Mouse (Mus musculus) heart, postnatal 14 days (tissue): ENCODE data around the gene Gramd2. TPM values are rescaled to one million over a fixed set of nuclear protein-coding genes. Genes with fewer than 3 reads are reported as not detected.

Source experiments
- DNase-seq, 2 experiments: peaks; one replicate each; pipeline ENCODE4 v3.0.0; 2021 to 2022
- intact Hi-C: fragments of 180-260 bp; cut with DNase I; formaldehyde crosslinking; loops from one replicate; pipeline ENCODE4 v1.15.1; 2025
- total RNA-seq, 2 experiments: library from RNA; stranded (reverse); gene quantifications; 2 replicates each; pipeline ENCODE4 v1.2.3; 2021

Gramd2 gene
- total RNA-seq, 2 experiments from 2014 or later = 0.05 to 0.19 TPM

DNA sequence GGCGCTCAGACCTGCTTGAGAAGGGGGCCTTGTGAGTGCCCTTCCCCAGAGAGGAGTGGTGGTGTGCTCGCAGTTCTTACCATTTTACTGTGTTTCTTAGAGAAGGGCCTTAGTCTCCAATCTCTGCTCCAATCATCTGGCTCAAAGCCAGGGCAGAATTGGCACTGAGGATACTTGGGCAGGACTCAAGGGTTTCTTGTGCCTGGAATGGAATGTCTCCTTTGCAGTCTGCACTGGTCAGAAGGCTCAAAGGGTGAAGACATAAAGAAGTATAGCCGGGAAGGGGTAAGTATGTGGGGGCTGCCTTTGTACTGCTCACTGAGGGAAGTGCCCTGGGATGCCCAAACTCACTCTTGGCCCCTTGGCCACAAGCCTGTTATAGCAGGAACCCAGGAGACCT, 29.3 kb downstream of the Gramd2 start:
- intact Hi-C loops = no loop called here
- no peak for DNase-seq

DNA sequence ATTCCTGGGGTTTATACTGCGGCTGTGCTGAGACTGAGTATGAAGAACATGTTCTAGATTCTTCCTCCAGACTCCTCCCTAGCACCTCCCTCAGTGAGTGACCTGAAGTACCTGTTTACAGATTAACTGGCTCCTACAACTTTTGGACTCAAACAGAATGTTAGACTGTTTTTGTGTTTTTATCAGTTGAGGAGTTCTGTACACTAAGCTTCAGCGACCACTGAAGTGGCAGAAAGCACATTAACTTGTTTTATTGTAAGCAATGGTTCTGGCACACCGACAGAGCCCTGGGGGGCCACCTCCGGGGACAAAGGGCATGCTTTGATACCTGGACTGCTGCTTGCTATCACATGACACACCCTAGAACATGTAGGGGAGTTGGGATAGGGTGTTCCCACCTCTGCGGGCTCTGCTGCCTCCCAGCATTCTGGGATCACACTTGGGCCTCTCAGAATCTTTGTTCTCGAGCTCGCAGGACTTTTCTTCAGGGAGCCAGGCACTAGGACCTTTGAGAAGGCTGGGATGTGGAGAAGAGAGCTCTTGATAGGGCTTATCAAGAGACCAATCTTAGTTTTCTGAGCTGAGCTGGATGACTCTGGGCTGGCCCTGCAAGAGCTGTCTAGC, 36.4 kb downstream of the Gramd2 start:
- DNase-seq = no peak

DNA sequence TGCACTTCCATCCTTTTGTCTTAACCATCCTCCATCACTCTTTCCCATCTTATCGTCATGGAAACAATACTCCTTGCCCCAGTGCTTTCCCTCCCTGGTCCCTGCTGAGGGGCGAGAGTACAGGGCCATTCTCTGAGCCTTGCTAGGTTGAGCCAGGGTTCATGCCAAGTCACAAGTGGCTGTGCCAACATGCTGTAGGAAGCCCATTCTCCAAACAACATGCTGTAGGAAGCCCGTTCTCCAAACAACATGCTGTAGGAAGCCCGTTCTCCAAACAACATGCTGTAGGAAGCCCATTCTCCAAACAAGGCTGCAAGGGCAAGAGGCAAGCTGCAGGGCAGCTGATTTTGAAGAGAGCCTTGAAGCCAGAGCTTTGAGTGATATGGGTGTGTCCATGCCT, 38.3 kb downstream of the Gramd2 start:
- intact Hi-C loops = no loop called here
- DNase-seq = no peak

More for the DNA sequence above, 36.4 kb downstream of the Gramd2 start:
- intact Hi-C loops = no loop called here

DNA sequence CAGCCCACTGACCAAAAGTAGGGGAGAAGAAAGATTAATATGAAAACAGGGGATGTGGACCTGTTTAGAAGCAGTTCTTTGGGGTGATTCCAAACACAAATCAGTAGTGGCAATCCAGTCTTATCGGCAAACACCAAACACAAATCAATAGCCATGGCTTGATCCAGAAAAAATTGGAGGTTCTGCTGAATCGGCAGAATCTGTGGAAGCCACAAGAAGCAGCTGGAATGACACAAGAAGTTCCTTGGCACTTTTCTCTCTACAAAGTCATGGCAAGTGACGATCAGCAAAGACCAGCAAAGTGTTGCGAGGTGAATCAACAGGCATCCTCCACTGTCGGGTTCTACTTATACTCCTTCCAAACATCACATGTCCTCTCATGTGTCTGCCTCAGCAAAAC, 41.2 kb downstream of the Gramd2 start:
- DNase-seq = no peak
- intact Hi-C loops = loop anchor here (5.0 kb wide), 1 partner anchor 36 kb away; no protein-coding TSS in a partner anchor

DNA sequence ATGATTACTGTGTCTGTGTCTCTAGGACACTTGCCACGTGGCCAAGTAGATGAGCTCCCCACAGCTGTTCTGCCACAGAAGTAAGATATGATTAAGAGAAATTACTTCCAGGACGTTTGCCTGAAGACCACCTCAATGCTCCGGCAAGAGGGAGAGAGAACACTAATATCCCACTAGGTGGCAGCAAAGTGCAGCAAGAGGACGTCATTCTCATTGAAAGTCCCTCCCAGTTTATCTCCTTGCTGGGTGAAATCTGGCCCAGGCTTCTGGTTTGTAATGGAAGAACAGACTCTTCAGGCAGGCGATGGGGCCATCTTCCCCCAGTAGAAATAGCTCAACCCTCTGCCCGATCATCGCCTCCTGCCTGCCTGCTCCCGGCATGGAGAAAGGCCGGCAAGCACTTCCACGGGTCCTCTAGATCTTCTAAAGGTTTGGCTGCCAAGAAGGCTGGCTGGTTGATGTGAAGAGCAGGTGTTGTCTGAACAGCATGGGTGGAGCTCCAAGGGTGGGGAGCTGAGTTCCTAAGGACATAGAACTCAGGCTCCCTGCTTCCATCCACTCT, 43.2 kb downstream of the Gramd2 start:
- intact Hi-C loops = loop anchor here (2.0 to 5.0 kb wide), 2 partner anchors 34 to 234 kb away; no protein-coding TSS in a partner anchor
- DNase-seq = peak; percentile 65 to 80

DNA sequence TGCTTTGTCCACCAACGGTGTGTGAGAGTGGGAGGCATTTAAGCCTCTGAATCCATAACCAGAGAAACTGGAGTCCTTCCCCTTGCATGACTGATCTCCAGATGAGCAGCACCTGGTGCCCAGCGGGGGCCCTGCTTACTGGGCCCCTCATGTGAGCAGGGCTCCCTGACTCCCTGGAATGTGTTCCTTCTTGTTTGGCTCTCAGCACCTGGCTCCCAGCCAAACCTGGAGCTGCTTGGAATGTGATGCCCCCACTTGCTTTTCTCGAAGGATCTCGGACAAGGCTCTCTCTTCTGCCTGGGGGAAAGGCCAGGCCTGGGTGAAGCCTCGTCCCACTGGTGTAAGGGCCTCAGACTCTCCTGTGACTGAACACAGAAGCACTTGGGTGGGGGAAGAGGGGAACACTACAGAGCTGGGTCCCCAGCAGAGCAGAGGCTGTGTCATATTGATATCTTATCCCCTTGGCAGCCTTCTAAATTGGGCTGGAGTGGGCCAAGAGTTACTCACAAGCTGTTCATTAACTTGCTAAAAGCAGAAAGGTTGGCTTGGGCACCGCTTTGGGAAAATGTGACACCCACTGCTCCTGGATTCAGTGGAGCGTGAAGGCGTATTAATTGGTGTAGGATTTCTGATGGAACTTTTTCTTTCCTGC, 44.0 kb downstream of the Gramd2 start:
- DNase-seq = peak; percentile 16 to 20
- intact Hi-C loops = loop anchor here (2.0 to 5.0 kb wide), 2 partner anchors 33 to 233 kb away; no protein-coding TSS in a partner anchor

DNA sequence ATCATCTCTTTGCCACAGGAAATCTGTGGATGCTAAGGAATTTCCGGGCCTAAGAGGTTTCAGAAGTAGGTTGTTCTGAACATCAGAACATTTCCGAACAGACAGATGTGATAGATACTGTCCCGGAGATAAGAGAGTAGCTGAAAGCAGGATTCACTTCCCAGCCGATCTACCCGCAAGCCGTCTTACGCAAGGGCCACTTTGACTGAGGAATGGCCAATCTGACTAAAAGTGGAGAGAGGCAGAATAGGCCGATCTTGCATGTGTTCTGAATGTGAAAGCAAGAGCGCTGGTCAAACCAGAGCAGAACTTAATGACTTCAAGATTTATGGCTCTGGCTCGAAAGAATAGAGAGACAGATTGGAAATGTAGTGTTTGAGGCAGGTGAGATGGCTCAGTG, 45.6 kb downstream of the Gramd2 start:
- intact Hi-C loops = no loop called here
- no peak for DNase-seq

DNA sequence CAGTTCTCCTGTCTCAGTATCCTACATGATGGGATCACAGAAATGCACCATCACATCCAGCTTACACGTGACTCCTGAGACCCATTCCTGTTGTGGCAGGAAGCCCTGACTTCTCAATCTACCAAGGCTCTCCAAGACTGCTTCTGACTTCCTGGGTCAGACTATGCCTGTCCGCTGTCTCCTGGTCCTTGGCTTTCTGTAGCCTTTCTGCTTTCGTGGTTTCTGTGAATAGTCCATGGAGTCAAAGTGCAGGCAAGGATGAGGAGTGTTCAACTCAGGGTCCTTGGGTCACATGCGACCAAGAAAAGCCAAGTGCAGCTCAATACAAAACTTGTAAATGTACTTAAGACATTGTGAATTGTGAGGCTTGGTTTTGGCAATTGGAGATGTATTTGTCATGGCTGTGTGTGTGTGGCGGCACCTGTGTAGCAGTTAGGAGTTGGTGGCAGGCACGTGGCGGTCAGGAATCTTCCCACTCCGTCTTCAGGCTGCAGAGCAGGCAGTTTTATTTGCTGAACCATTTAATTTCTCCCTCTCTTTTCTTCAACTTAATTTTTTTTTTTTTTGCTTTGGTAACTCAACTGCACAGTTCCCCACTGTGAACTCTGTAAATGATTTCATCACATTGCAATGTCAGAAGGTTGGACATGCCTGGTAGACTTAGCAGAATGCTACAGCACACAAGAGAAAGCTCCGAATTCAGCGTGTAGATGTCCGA, 47.8 kb downstream of the Gramd2 start:
- intact Hi-C loops = no loop called here
- no peak for DNase-seq

DNA sequence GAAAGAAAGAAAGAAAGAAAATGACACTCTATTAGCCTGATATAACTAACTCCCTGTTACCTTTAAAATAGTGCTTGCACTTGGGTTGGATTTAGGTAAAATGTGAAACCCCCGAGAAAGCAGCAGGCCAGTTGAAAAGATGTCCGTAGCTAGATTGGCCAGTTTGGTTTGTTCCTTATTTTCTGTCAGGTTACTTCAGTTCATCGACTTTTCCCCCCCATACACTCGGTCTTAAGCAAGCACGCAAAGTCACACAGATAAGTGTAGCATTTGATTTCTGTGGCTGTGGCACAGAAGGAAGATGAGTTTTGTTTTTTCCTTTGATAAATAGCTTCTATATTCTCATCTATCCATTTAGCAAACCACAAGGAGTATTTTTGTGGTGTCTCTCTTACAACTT, 51.2 kb downstream of the Gramd2 start:
- no peak for DNase-seq
- intact Hi-C loops = no loop called here

DNA sequence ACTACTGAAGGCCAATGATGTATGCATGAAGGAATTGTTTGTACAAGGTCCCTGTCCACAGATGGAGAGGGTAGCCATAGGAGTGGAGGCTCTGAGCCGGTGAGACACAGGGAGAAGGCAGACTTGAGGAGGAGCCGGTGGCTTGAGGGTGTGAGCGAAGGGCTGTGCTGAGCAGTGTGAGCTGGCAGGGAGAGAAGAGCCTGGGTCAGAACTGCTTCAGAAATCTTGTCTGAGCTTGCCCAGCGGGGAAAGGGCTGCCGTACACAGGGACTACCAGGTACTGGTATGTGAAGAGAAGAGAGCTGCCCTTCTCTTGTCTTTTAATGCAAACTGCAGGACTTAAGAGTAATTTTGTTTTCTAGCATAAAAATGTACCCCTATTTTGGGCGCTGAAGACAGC, 53.1 kb downstream of the Gramd2 start:
- intact Hi-C loops = no loop called here
- DNase-seq = no peak

DNA sequence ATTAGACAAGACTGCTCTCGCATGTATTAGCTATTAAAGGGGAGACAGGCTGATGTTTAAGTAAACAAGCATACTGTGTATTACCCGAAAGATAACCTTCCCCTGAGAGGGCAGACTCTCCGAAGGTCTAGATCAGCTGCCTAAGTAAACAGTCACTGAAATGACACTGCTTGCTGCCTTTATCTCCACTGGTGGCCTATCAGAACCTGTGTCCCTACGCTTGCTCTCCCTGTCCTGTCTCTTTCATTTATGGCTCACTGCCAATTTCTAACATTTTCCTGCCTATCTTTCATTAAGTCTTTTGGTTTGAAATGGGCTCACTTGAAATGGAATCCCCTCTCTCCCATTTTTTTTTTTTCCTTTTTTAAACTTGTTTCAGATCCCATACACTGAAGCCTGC, 55.5 kb downstream of the Gramd2 start:
- no peak for DNase-seq
- intact Hi-C loops = no loop called here

DNA sequence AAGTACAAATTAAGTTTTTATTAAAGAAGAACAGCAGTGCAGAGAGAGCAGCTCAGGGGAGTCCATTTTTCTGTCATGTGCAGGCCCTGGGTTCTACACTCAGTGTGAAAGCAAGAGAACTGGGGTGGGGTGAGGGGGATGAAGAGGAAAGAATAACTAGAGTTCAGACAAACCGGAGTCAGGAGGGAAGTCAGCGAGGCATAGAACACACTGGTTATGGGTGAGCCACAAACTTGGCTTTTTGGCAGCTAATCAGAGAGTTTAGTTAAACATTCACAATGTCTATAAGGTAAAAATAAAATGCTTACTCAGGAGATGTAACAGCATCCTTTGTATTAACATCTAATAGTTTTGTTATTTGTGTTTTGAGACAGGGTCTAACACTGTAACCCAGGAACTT, 60.6 kb downstream of the Gramd2 start:
- intact Hi-C loops = no loop called here
- DNase-seq = no peak

DNA sequence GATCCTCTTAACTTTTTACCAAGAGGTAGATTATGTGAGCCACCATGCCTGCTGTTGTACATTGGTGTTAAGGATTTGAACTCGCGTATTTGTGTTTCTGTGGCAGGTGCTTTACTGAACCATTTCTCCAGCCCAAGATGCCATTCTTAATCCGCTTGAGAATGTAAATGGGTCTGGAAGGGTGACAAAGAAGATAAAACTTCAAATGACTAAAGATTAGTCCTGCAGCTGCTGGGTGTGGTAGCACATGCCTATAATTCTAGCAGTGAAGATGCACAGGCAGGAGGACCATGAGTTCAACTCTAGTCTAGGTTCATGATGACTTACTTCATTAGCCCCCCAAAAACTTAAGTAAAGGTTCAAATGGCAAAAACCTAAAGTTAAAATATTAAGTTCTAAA, 64.0 kb downstream of the Gramd2 start:
- intact Hi-C loops = no loop called here
- DNase-seq = no peak

DNA sequence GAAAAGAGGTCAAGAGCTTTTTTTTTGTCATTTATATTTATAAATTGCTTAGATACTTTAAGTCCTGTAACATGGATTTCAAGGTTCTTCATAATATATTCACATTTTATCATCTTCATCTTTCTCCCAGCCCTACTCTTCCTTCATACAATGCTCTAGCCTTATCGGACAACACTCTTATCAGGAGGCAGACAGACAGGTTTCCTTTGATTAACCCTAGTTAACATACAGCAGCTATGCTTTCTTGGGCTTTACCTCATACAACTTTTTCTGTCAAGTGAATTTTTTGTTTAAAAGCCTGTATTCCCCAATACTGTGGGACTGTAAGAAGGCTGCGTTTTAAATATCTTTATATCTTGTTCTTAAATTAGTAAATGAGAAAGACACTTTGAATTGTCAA, 68.4 kb downstream of the Gramd2 start:
- no peak for DNase-seq
- intact Hi-C loops = no loop called here

DNA sequence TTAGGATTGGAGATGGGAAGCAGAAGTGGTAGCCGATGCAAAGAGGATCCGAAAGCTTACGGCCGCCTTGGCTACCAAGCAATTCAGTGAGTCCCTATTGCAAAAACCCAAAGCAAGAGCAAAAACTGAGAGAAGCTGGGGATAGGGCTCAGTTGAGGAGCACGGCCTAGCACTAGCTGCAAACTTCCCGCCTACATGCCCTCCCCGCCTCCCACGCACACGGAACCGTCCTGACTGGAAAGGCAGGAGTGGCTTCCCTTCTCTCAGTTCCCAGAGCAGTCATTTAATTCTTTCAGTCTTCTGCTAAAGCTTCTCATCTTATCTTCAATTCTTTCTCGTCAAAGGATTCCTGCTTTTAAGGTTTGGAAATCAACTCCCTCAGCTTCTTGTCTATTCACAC, 69.0 kb downstream of the Gramd2 start:
- peak in 1 of 2 experiments; percentile 30 for DNase-seq
- intact Hi-C loops = no loop called here

DNA sequence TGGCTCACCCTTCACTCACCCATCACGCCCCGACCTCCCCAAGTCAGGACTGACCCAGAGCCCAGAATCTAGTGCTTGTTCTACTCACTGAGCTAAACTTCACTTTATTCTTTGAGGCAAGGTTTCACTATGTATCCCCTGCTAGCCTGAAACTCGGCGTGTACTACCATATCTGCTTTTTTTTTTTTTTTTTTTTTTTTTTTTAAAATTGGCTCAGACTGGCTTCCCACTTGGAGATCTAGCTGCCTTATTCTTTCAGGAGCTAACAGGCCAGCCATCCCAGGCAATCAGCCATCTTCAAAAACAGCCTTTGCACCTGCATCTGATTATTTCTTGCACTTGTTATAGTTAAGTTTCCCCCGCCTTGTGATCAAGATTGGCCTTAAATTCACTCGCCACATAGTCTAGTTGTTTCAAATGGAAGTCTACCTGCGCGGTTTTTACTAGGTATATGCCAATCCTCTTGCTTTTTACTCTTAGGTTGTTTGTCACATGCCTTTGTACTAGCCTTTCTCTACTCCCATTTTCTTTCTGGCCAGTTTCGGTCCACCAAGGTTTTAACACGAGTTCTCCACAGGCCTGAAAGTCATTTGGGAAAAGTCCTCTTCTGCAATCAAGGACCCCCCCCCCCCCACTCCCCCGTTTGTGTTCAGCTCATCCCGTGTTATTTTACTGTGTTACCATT, 69.8 kb downstream of the Gramd2 start:
- DNase-seq = no peak
- intact Hi-C loops = no loop called here

DNA sequence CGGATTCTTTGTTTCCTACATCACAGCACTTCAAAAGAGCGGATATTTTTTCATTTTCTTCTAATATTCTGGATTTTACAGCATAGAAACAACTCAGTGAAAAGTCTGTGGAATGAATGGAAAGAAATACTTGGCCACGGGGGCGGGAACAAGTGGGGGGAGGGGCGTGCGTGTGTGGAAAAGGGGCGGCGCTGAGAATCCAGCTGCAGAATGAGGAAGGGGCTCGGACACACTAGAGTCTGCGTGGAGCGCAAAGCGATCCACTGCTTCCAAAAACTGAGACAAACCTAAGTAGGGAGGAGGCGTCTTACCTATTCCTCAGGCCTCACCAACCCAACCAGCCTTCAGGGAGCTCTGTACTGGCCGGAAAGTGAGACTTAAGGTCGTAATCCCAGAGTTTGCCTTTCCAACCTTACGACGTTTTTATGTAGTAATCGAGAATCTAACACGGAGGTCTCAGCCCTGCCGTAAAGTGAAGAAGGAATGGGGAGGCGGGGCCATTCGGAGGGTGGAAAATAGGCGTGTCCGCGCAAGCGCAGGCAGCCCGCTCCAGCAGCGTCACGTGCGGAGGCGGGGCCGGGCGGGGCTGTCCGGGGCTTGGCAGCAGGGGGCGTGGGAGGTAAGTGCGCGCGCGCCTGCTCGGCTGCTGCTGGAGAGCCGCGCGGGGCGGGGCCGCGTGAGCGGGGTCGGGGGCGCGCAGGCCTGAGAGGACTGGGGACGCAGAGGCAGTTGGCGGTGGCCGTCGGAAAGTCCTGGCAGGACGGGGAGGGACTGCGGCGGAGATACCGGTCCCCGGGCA, 70.5 kb downstream of the Gramd2 start, which contains the start of the genes Senp8 and Myo9a:
Gene Senp8 (minus strand): TSS at position 444 of the 799 bp plus-strand sequence.
Gene Myo9a (plus strand): TSS at position 630 of the 799 bp plus-strand sequence.
- peak; percentile 100 for DNase-seq
- intact Hi-C loops = no loop called here

DNA sequence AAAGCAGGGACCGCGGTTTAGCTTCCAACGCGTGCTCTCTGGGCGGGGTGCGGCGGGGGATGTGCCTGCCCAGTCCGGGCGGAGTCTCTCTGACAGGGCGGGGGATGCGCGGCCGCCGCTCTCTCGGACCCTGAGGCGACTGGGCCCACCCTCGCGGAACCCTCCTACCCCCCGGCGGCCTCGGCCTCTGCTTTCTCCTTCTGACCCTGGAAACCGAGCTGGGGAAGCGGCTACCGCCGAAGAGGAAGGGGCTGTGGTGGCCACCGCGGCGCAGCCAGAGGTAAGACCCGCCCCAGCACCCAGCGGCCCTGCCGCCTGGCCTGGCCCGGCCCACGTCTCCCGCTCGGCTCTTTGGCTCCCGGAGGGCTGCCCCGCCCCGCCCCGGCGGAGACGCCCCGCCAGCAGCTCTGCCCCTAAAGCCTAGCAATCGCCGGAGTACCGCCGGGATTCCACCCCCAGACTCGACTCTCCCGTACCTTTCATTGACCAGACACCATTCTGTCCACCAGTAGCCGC, 71.2 kb downstream of the Gramd2 start:
- intact Hi-C loops = no loop called here
- peak; percentile 90 to 92 for DNase-seq

DNA sequence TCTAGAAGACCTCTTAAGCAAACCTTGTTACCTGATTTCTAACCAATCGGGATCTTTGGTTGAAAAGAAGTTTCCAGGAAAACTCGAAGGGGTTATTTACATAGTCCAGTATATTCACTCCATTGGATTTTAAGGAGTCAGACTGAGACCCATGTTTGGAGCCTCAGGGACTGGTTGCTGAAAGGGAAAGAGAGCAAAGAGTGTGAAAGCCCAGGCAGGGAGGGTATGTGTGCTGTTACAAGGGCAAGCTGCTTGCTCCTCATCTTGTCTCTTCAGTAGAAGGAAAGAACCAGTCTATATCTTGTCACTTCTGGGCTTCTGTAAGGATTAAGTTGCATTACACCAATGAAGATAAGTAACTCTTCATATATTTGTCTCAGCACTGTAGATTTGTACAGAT, 72.0 kb downstream of the Gramd2 start:
- no peak for DNase-seq
- intact Hi-C loops = no loop called here
